Mouse (Mus musculus): ENCODE results near the gene Nid2.

- no peak for TF ChIP-seq CTCF (IDR thresholded peaks at IDR 0.05; ENCODE audit: insufficient read depth, low read length)
- no peak for TF ChIP-seq POLR2A (IDR thresholded peaks at IDR 0.05; ENCODE audit: borderline replicate concordance, extremely low read depth, low read depth, low read length)
Measured at GRCm38 (mm10) chr14:19735303-19735702, 15.8 kb upstream of the Nid2 start.

Data from lung, adult 2 months (tissue).